Mouse (Mus musculus) bone marrow macrophage, adult 2 months (primary cell): ENCODE measurements at regions not wholly inside any gene's neighbourhood (a gene's known extent, or its start where the extent isn't known, plus 50 kb on each side); places are given as distances from the start of the nearest gene placed in this dataset.

Source experiments
- CTCF ChIP-seq: IDR thresholded peaks from 2 replicates; pipeline ENCODE4 v1.5.1; 2012; ENCODE audit warnings: low read depth, mild to moderate bottlenecking, low read length, moderate library complexity
- POLR2A ChIP-seq: IDR thresholded peaks from 2 replicates; pipeline ENCODE4 v1.6.1; 2012; ENCODE audit warnings: mild to moderate bottlenecking, low read depth, low read length, borderline replicate concordance

- TF ChIP-seq POLR2A: no peak
- no peak for TF ChIP-seq CTCF
These were observed 689.8 kb upstream of the Map3k7 start for GRCm38 (mm10) chr4:31274131-31274530.
